Mouse (Mus musculus): ENCODE measurements at regions not wholly inside any gene's neighbourhood (a gene's known extent, or its start where the extent isn't known, plus 50 kb on each side); places are given as distances from the start of the nearest gene placed in this dataset.

DNA sequence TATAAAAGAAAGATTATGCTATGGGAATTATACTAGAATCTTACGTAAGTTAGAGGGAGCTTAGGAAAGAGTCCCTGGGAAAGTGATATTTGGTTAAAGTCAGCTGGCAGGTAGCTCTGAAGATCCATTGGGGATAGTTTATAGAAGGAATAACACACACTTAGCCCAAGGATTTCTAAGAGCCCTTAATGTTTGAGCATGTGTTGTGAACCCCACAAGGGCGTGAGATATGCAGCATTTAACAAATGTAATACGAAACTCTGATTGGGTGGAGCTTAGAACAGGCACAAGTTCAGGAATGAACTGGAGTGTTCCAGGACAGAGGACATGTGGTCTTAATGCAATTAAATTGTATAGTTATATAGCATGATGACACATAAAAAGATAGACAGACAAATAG, 132.6 kb upstream of the Eci2 start:
- no peak for TF ChIP-seq POLR2A (IDR thresholded peaks at IDR 0.05; ENCODE audit: borderline replicate concordance, extremely low read depth, low read depth, low read length)
- no peak for TF ChIP-seq CTCF (IDR thresholded peaks at IDR 0.05; ENCODE audit: insufficient read depth, low read length)

Measured in lung, adult 2 months (tissue).